Mouse (Mus musculus) CD4-positive naive resting alpha-beta T cell, adult 76 days (primary cell): ENCODE data around the gene S1pr1. TPM values are rescaled to one million over a fixed set of nuclear protein-coding genes. Genes with fewer than 3 reads are reported as not detected.

Source experiments
- total RNA-seq: library from RNA; stranded (reverse); gene quantifications from one replicate; pipeline ENCODE4 v1.2.4, GENCODE M21; 2023

Gene S1pr1
- 966 TPM for total RNA-seq

DNA sequence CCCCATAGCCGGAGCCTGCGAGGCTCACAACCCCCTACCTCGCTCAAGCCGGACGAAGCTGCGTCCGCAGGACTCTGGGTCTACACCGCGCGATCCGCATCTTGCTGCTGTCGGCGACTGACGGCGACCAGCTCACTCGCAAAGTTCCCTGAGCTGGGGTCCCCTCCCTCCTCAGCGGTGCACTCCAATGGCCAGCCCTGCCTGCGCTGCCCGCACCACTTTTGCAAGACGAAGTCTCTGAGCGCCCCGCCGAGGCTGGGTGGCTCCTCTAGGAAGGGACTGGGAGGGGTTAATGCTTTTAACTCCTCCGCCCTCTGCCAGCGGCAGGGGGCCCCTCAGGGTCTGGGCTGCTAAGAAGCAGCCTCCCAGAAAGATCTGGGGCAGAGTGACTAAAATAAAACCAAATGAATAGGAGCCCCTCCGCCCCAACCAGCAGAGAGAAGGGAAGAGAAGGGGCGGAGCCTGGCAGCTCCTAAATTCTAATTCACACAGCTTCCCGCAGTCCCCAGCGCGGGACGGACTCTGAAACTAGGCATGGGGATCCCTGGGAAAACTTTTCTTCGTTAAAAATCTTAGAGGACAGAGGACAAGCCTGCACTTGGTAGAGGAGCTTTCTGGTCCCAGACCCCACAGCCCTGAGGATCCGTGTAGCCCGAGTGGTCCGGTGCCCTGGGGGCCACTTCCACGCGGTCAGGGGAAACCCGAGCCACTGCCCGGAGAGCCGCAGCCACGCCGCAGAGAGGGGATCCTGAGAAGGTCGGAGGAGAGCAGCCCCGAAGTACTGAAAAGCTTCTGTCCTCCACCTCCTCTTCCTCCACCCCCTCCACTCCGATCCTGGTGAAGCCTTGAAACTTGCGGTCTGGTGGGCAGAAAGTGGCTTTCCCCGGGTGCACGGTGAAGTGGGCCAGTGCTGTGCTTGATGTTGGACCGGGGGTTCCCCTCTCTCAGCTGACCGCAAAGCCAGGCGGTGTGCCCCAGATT is at the start of gene S1pr1:
Gene S1pr1, minus strand, starts transcription at position 402 of the 981 bp plus-strand sequence.

Other genes with a start within 250 kb of the S1pr1 start
- 69.8 TPM for gene Dph5, start 172.8 kb upstream of the S1pr1 start, total RNA-seq